ENCODE assay signal across 9 mouse cellular contexts in the genomic region with DNA sequence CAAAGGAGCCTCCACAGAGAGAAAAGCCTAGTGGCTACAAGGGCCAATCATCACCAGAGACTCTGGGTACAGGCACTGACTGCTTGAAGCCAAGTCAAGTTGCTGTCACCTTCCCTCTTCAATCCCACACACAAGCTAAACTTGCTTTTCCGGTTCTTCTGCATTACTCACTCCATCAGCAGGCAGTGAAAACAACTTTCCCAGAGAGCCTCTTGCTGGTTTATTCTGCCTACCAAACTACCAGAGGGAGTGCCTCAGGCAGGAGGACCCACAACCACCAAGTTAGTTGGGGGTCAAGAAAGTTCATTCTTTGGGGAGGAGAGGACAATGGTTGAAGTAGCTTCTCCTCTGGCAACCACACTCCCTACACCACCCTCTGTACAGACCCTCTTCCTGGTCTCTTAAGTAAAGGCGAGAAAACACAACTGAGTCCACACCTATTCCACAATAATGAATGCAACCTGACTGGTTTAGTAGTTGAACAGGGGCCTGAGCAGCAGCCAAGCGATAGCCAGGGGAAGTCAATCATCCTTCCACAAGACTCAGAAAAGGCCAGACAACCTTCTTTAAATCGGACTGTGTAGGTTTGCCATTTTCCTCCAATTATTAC. TPM values are rescaled to one million over a fixed set of nuclear protein-coding genes. Genes with fewer than 3 reads are reported as not detected.
DNase-seq lines count a peak whose midpoint lies in the region; ATAC-seq and TF ChIP-seq lines count a peak whose summit lies in the region.
"Had no signal": no experiment of that assay in that cellular context is flagged by ENCODE, and none has a peak within 500 bp of the region (broad histone marks: within the 10 kb centered on the region; RNA-seq: fewer than 3 reads in every experiment).

No protein-coding gene starts in this region.

- no peak overlapping the region for H3K27ac ChIP-seq in liver, embryonic 11.5 days (ENCODE audit: low read depth, low read length)
- no peak overlapping the region for H3K27ac ChIP-seq in liver, postnatal 0 days (ENCODE audit: low read depth)
- H3K27ac ChIP-seq in stomach, embryonic 16.5 days (ENCODE audit: low read length) = peak overlapping the region; percentile 84
- H3K27ac ChIP-seq: hindbrain, embryonic 13.5 days had no signal

- DNase-seq in liver, embryonic 11.5 days (ENCODE audit: low spot score) = no peak
- DNase-seq in liver, postnatal 0 days = no peak
- peak; percentile 92 for DNase-seq in gonadal fat pad, adult 2 months (ENCODE audit: low read depth)
- peak; percentile 29 to 76 for DNase-seq in kidney, postnatal 36 days
- no peak for DNase-seq in left cerebral cortex, adult 11 months (ENCODE audit: low spot score)
- no peak for DNase-seq in layer of hippocampus, adult 8-10 months (ENCODE audit: low spot score in 2 of 2)
- no peak for DNase-seq in cerebellum, postnatal 25 days

- H3K4me3 ChIP-seq in liver, embryonic 11.5 days (ENCODE audit: low read depth, low read length) = no peak overlapping the region
- H3K4me3 ChIP-seq in liver, postnatal 0 days (ENCODE audit: low read depth, low read length) = no peak overlapping the region
- H3K4me3 ChIP-seq in stomach, embryonic 16.5 days (replicated peaks; ENCODE audit: low read length) = no peak overlapping the region
- H3K4me3 ChIP-seq: hindbrain, embryonic 13.5 days had no signal

- no peak for ATAC-seq in liver, embryonic 11.5 days (replicated peaks; ENCODE audit: low FRiP score)
- ATAC-seq in liver, postnatal 0 days = no peak
- ATAC-seq in stomach, embryonic 16.5 days (ENCODE audit: insufficient read depth, low FRiP score) = peak; percentile 80

- 0 out of 2 replicates have a peak overlapping the region, but pooled peaks have one; percentile 16 for H3K9ac ChIP-seq in liver, embryonic 11.5 days (ENCODE audit: low read depth, low read length)
- H3K9ac ChIP-seq in liver, postnatal 0 days (replicated peaks) = no peak overlapping the region
- no peak overlapping the region for H3K9ac ChIP-seq in stomach, embryonic 16.5 days (ENCODE audit: low read length)
- H3K9ac ChIP-seq: hindbrain, embryonic 13.5 days had no signal

- no peaks in the 10 kb centered on the region for H3K27me3 ChIP-seq in liver, embryonic 11.5 days (replicated peaks; ENCODE audit: control insufficient read depth, insufficient read depth, low read length)
- no peaks in the 10 kb centered on the region for H3K27me3 ChIP-seq in liver, postnatal 0 days (ENCODE audit: insufficient read depth, low read length)
- H3K27me3 ChIP-seq in stomach, embryonic 16.5 days (ENCODE audit: control insufficient read depth, insufficient read depth, low read length) = no peaks in the 10 kb centered on the region
- H3K27me3 ChIP-seq: hindbrain, embryonic 13.5 days had no signal

- no peak for TF ChIP-seq CTCF in liver, postnatal 0 days (IDR thresholded peaks at IDR 0.05; ENCODE audit: low read depth)

- H3K4me1 ChIP-seq in liver, embryonic 11.5 days (replicated peaks; ENCODE audit: control insufficient read depth, insufficient read depth, low read length) = peaks cover 41% of the 10 kb centered on the region
- H3K4me1 ChIP-seq in liver, postnatal 0 days (ENCODE audit: insufficient read depth) = peaks cover 56% of the 10 kb centered on the region
- H3K4me1 ChIP-seq in stomach, embryonic 16.5 days (ENCODE audit: control insufficient read depth, insufficient read depth, low read length) = peaks cover 44% of the 10 kb centered on the region

- no peak for TF ChIP-seq EP300 in liver, postnatal 0 days (IDR thresholded peaks at IDR 0.05; ENCODE audit: low read depth)

- H3K9me3 ChIP-seq in liver, embryonic 11.5 days (ENCODE audit: control insufficient read depth, low read length) = no peaks in the 10 kb centered on the region
- H3K9me3 ChIP-seq in liver, postnatal 0 days (ENCODE audit: low read length) = no peaks in the 10 kb centered on the region
- no peaks in the 10 kb centered on the region for H3K9me3 ChIP-seq in stomach, embryonic 16.5 days (replicated peaks; ENCODE audit: control insufficient read depth, low read length)
- H3K9me3 ChIP-seq: hindbrain, embryonic 13.5 days had no signal

- WGBS in liver, embryonic 11.5 days = 84% methylated on average over 4 of the region's 4 CpGs
- WGBS in liver, postnatal 0 days (ENCODE audit: insufficient replicate concordance) = 82% methylated on average over 4 of the region's 4 CpGs
- 62% methylated on average over 4 of the region's 4 CpGs for WGBS in stomach, embryonic 16.5 days

- H3K4me2 ChIP-seq in liver, embryonic 11.5 days = no peak overlapping the region
- H3K4me2 ChIP-seq in liver, postnatal 0 days (ENCODE audit: low read depth, low read length) = no peak overlapping the region
- H3K4me2 ChIP-seq in stomach, embryonic 16.5 days (ENCODE audit: low read depth, low read length) = peak overlapping the region; percentile 33
- H3K4me2 ChIP-seq: hindbrain, embryonic 13.5 days had no signal

- peaks cover 30% of the 10 kb centered on the region for H3K36me3 ChIP-seq in liver, embryonic 11.5 days (ENCODE audit: control insufficient read depth, insufficient read depth, low read length)
- peaks cover 29% of the 10 kb centered on the region for H3K36me3 ChIP-seq in liver, postnatal 0 days (replicated peaks; ENCODE audit: insufficient read depth, low read length)
- H3K36me3 ChIP-seq in stomach, embryonic 16.5 days (ENCODE audit: control insufficient read depth, insufficient read depth, low read length) = no peaks in the 10 kb centered on the region

RNA-seq across cellular contexts. Expression of a gene that starts 9.6 kb away (rescaled TPM):
- 505 and 548 TPM in 2 replicates for polyA plus RNA-seq in liver, embryonic 11.5 days (2014; fragmentation: Nextera tagmentation; extraction: Ambion mirVana)
- polyA plus RNA-seq in liver, postnatal 0 days (2015; fragmentation: Nextera tagmentation; extraction: Ambion mirVana) = 244 and 254 TPM in 2 replicates
- 639 and 653 TPM in 2 replicates for polyA plus RNA-seq in gonadal fat pad, adult 2 months (2012; rRNA removed)
- 717 and 769 TPM in 2 replicates for polyA plus RNA-seq in stomach, embryonic 16.5 days (2015; fragmentation: Nextera tagmentation; extraction: Ambion mirVana)
- total RNA-seq in layer of hippocampus, adult 8-10 months (2022) = 100 to 1,000 TPM; 479 to 502 (median 488) TPM

RNA-seq across cellular contexts. Expression of a gene that starts 10.4 kb away (rescaled TPM):
- polyA plus RNA-seq in liver, embryonic 11.5 days (2014; fragmentation: Nextera tagmentation; extraction: Ambion mirVana) = 38.4 and 41.3 TPM in 2 replicates
- polyA plus RNA-seq in liver, postnatal 0 days (2015; fragmentation: Nextera tagmentation; extraction: Ambion mirVana) = 14.8 and 16.2 TPM in 2 replicates
- 29.8 and 33.8 TPM in 2 replicates for polyA plus RNA-seq in gonadal fat pad, adult 2 months (2012; rRNA removed)
- polyA plus RNA-seq in stomach, embryonic 16.5 days (2015; fragmentation: Nextera tagmentation; extraction: Ambion mirVana) = 22.5 and 24.9 TPM in 2 replicates
- 10 to 100 TPM; 18.9 to 24.8 (median 22.0) TPM for total RNA-seq in layer of hippocampus, adult 8-10 months (2022)

RNA-seq across cellular contexts. Expression of a gene that starts 16.2 kb away (rescaled TPM):
- polyA plus RNA-seq in liver, embryonic 11.5 days (2014; fragmentation: Nextera tagmentation; extraction: Ambion mirVana) = 104 and 106 TPM in 2 replicates
- 64.2 and 65.2 TPM in 2 replicates for polyA plus RNA-seq in liver, postnatal 0 days (2015; fragmentation: Nextera tagmentation; extraction: Ambion mirVana)
- 47.7 and 62.4 TPM in 2 replicates for polyA plus RNA-seq in gonadal fat pad, adult 2 months (2012; rRNA removed)
- 75.5 and 78.9 TPM in 2 replicates for polyA plus RNA-seq in stomach, embryonic 16.5 days (2015; fragmentation: Nextera tagmentation; extraction: Ambion mirVana)
- 10 to 100 TPM; 31.2 to 40.8 (median 36.1) TPM for total RNA-seq in layer of hippocampus, adult 8-10 months (2022)

RNA-seq across cellular contexts. Expression of a gene that starts 26.5 kb away (rescaled TPM):
- 131 and 134 TPM in 2 replicates for polyA plus RNA-seq in liver, embryonic 11.5 days (2014; fragmentation: Nextera tagmentation; extraction: Ambion mirVana)
- polyA plus RNA-seq in liver, postnatal 0 days (2015; fragmentation: Nextera tagmentation; extraction: Ambion mirVana) = 59.5 and 64.4 TPM in 2 replicates
- 132 and 184 TPM in 2 replicates for polyA plus RNA-seq in gonadal fat pad, adult 2 months (2012; rRNA removed)
- 128 and 129 TPM in 2 replicates for polyA plus RNA-seq in stomach, embryonic 16.5 days (2015; fragmentation: Nextera tagmentation; extraction: Ambion mirVana)
- total RNA-seq in layer of hippocampus, adult 8-10 months (2022) = 100 to 1,000 TPM; 135 to 149 (median 141) TPM

RNA-seq across cellular contexts. Expression of a gene that starts 35.5 kb away (rescaled TPM):
- 0.07 TPM in 1 of 2 replicates, not detected in the other for polyA plus RNA-seq in liver, embryonic 11.5 days (2014; fragmentation: Nextera tagmentation; extraction: Ambion mirVana)
- 0.29 and 0.37 TPM in 2 replicates for polyA plus RNA-seq in liver, postnatal 0 days (2015; fragmentation: Nextera tagmentation; extraction: Ambion mirVana)
- polyA plus RNA-seq in gonadal fat pad, adult 2 months (2012; rRNA removed) = 2.8 and 4.4 TPM in 2 replicates
- 0.62 and 0.64 TPM in 2 replicates for polyA plus RNA-seq in stomach, embryonic 16.5 days (2015; fragmentation: Nextera tagmentation; extraction: Ambion mirVana)
- total RNA-seq in layer of hippocampus, adult 8-10 months (2022) = 10 to 100 TPM; 11.8 to 15.9 (median 12.5) TPM

Comparison
In these comparisons a context has a peak if more than half of its experiments do, and no peak if none do; other contexts are left out.
1. DNase-seq: peak in gonadal fat pad, adult 2 months (single experiment) and kidney, postnatal 36 days (2 of 2); none in liver, embryonic 11.5 days (single experiment), liver, postnatal 0 days (single experiment), left cerebral cortex, adult 11 months (single experiment), layer of hippocampus, adult 8-10 months (0 of 2) and cerebellum, postnatal 25 days (0 of 2).